Mouse (Mus musculus): ENCODE measurements at regions not wholly inside any gene's neighbourhood (a gene's known extent, or its start where the extent isn't known, plus 50 kb on each side); places are given as distances from the start of the nearest gene placed in this dataset.

GRCm38 (mm10) chr13:47999399-47999798 lies 261.6 kb upstream of the Id4 start:
- H3K27ac ChIP-seq (replicated peaks), result no peak overlapping the region
- no peak overlapping the region for H3K9ac ChIP-seq (ENCODE audit: low read length)
- H3K9me3 ChIP-seq (ENCODE audit: control insufficient read depth, low read length), result no peaks in the 10 kb centered on the region
- no peaks in the 10 kb centered on the region for H3K36me3 ChIP-seq (ENCODE audit: control insufficient read depth, insufficient read depth, low read length)
- H3K27me3 ChIP-seq (ENCODE audit: control insufficient read depth, insufficient read depth, low read length), result no peaks in the 10 kb centered on the region
- no peak overlapping the region for H3K4me2 ChIP-seq (replicated peaks; ENCODE audit: low read depth)
- TF ChIP-seq EP300 (optimal IDR thresholded peaks at IDR 0.05) (no peak), CTCF (IDR thresholded peaks at IDR 0.05; ENCODE audit: low read depth) (no peak)
- DNase-seq (ENCODE audit: low spot score) (no peak), ATAC-seq (ENCODE audit: low FRiP score, low TSS enrichment) (no peak)
- H3K4me1 ChIP-seq (replicated peaks; ENCODE audit: control insufficient read depth, insufficient read depth), result no peaks in the 10 kb centered on the region
- WGBS, result 55% methylated on average over 4 of the region's 4 CpGs
- H3K4me3 ChIP-seq (ENCODE audit: low read depth, low read length), result no peak overlapping the region

- Histone ChIP-seq H3K4me2 (replicated peaks; ENCODE audit: low read depth) (no peak overlapping the region), H3K27ac (replicated peaks) (no peak overlapping the region), H3K9me3 (ENCODE audit: control insufficient read depth, low read length) (no peaks in the 10 kb centered on the region), H3K4me1 (replicated peaks; ENCODE audit: control insufficient read depth, insufficient read depth) (no peaks in the 10 kb centered on the region), H3K36me3 (ENCODE audit: control insufficient read depth, insufficient read depth, low read length) (no peaks in the 10 kb centered on the region), H3K4me3 (ENCODE audit: low read depth, low read length) (no peak overlapping the region), H3K9ac (ENCODE audit: low read length) (no peak overlapping the region), H3K27me3 (ENCODE audit: control insufficient read depth, insufficient read depth, low read length) (no peaks in the 10 kb centered on the region)
- 62% methylated on average over 4 of the region's 4 CpGs for WGBS
- DNase-seq (ENCODE audit: low spot score) (no peak), ATAC-seq (ENCODE audit: low FRiP score, low TSS enrichment) (no peak)
- TF ChIP-seq CTCF (IDR thresholded peaks at IDR 0.05; ENCODE audit: low read depth), result no peak
- no peak for TF ChIP-seq EP300 (optimal IDR thresholded peaks at IDR 0.05)
These were observed 257.9 kb upstream of the Id4 start for GRCm38 (mm10) chr13:48003126-48003525.

GRCm38 (mm10) chr13:48013336-48013750 lies 247.7 kb upstream of the Id4 start:
- H3K4me1 ChIP-seq (replicated peaks; ENCODE audit: control insufficient read depth, insufficient read depth), result no peaks in the 10 kb centered on the region
- 68% methylated on average over 7 of the region's 7 CpGs for WGBS
- DNase-seq (ENCODE audit: low spot score) (no peak), ATAC-seq (ENCODE audit: low FRiP score, low TSS enrichment) (no peak)
- no peaks in the 10 kb centered on the region for H3K27me3 ChIP-seq (ENCODE audit: control insufficient read depth, insufficient read depth, low read length)
- H3K4me3 ChIP-seq (ENCODE audit: low read depth, low read length), result no peak overlapping the region
- H3K9me3 ChIP-seq (ENCODE audit: control insufficient read depth, low read length), result no peaks in the 10 kb centered on the region
- no peak for TF ChIP-seq CTCF (IDR thresholded peaks at IDR 0.05; ENCODE audit: low read depth)
- no peak overlapping the region for H3K9ac ChIP-seq (ENCODE audit: low read length)
- H3K4me2 ChIP-seq (replicated peaks; ENCODE audit: low read depth), result no peak overlapping the region
- no peaks in the 10 kb centered on the region for H3K36me3 ChIP-seq (ENCODE audit: control insufficient read depth, insufficient read depth, low read length)
- no peak overlapping the region for H3K27ac ChIP-seq (replicated peaks)

GRCm38 (mm10) chr13:48015296-48015695 lies 245.7 kb upstream of the Id4 start:
- Histone ChIP-seq H3K4me1 (replicated peaks; ENCODE audit: control insufficient read depth, insufficient read depth) (no peaks in the 10 kb centered on the region), H3K9me3 (ENCODE audit: control insufficient read depth, low read length) (no peaks in the 10 kb centered on the region), H3K9ac (ENCODE audit: low read length) (no peak overlapping the region), H3K27ac (replicated peaks) (no peak overlapping the region), H3K27me3 (ENCODE audit: control insufficient read depth, insufficient read depth, low read length) (no peaks in the 10 kb centered on the region), H3K36me3 (ENCODE audit: control insufficient read depth, insufficient read depth, low read length) (no peaks in the 10 kb centered on the region), H3K4me3 (ENCODE audit: low read depth, low read length) (no peak overlapping the region), H3K4me2 (replicated peaks; ENCODE audit: low read depth) (no peak overlapping the region)
- ATAC-seq (ENCODE audit: low FRiP score, low TSS enrichment), result no peak
- 88% methylated on average over 4 of the region's 4 CpGs for WGBS
- DNase-seq (ENCODE audit: low spot score), result no peak
- TF ChIP-seq CTCF (IDR thresholded peaks at IDR 0.05; ENCODE audit: low read depth), result peak; percentile 41
- no peak for TF ChIP-seq EP300 (optimal IDR thresholded peaks at IDR 0.05)

GRCm38 (mm10) chr13:48016051-48016450 lies 245.0 kb upstream of the Id4 start:
- DNase-seq (ENCODE audit: low spot score), result no peak
- WGBS, result 82% methylated on average over 3 of the region's 3 CpGs
- no peak overlapping the region for H3K4me3 ChIP-seq (ENCODE audit: low read depth, low read length)
- no peak for ATAC-seq (ENCODE audit: low FRiP score, low TSS enrichment)
- H3K9me3 ChIP-seq (ENCODE audit: control insufficient read depth, low read length), result no peaks in the 10 kb centered on the region
- H3K4me2 ChIP-seq (replicated peaks; ENCODE audit: low read depth), result no peak overlapping the region
- TF ChIP-seq CTCF (IDR thresholded peaks at IDR 0.05; ENCODE audit: low read depth), result no peak
- no peak for TF ChIP-seq EP300 (optimal IDR thresholded peaks at IDR 0.05)
- no peak overlapping the region for H3K27ac ChIP-seq (replicated peaks)
- H3K36me3 ChIP-seq (ENCODE audit: control insufficient read depth, insufficient read depth, low read length), result no peaks in the 10 kb centered on the region
- H3K27me3 ChIP-seq (ENCODE audit: control insufficient read depth, insufficient read depth, low read length), result no peaks in the 10 kb centered on the region
- H3K9ac ChIP-seq (ENCODE audit: low read length), result no peak overlapping the region
- no peaks in the 10 kb centered on the region for H3K4me1 ChIP-seq (replicated peaks; ENCODE audit: control insufficient read depth, insufficient read depth)

- no peaks in the 10 kb centered on the region for H3K36me3 ChIP-seq (ENCODE audit: control insufficient read depth, insufficient read depth, low read length)
- 66% methylated on average over 6 of the region's 6 CpGs for WGBS
- no peak for TF ChIP-seq CTCF (IDR thresholded peaks at IDR 0.05; ENCODE audit: low read depth)
- TF ChIP-seq EP300 (optimal IDR thresholded peaks at IDR 0.05), result no peak
- no peaks in the 10 kb centered on the region for H3K4me1 ChIP-seq (replicated peaks; ENCODE audit: control insufficient read depth, insufficient read depth)
- no peak overlapping the region for H3K27ac ChIP-seq (replicated peaks)
- no peak for DNase-seq (ENCODE audit: low spot score)
- H3K9ac ChIP-seq (ENCODE audit: low read length), result no peak overlapping the region
- no peak overlapping the region for H3K4me2 ChIP-seq (replicated peaks; ENCODE audit: low read depth)
- no peaks in the 10 kb centered on the region for H3K9me3 ChIP-seq (ENCODE audit: control insufficient read depth, low read length)
- ATAC-seq (ENCODE audit: low FRiP score, low TSS enrichment), result no peak
- no peaks in the 10 kb centered on the region for H3K27me3 ChIP-seq (ENCODE audit: control insufficient read depth, insufficient read depth, low read length)
- H3K4me3 ChIP-seq (ENCODE audit: low read depth, low read length), result no peak overlapping the region
These were observed 244.4 kb upstream of the Id4 start for GRCm38 (mm10) chr13:48016606-48017005.
